Mouse (Mus musculus): ENCODE data around the gene Ceacam2.
"Not testable (repeated sequence)": the region's sequence is repeated elsewhere in the genome, so short reads cannot be mapped to it uniquely, and the experiment has no call there.

Ceacam2 gene

DNA sequence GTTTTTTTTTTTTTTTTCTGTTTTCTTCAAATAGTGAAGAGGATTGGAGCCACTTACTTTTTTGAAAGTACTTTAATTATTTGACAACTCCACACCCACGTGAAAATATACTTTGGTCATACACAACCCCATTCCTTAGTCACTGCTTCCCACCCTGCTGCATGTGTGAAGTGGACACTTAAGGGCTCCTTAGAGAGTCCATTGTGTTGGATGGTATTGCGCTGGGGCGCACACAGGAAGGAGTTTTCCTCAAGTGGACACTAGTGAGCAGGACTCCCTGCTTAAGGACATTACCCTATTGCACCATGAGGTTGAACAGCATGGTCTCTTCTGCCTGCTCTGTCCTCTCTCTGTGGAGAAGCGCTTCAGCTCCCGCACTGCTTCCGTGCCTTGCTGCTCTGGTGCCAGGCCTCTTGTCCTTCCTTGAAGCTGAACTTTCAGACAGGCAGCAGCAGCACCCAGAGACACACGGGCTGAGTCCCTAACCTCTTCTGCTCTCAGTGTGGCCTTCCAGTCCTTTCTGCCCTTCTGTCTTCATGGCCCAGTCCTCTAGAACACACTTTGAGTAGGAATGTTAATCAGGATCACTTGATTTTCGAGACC lies 56.4 kb downstream of the Ceacam2 start:
- DNase-seq (ENCODE audit: low spot score in 2 of 2), result no peak

GRCm38 (mm10) chr7:25480791-25481190 lies 58.9 kb downstream of the Ceacam2 start:
- DNase-seq (ENCODE audit: low spot score in 2 of 2), result not testable (repeated sequence)

DNA sequence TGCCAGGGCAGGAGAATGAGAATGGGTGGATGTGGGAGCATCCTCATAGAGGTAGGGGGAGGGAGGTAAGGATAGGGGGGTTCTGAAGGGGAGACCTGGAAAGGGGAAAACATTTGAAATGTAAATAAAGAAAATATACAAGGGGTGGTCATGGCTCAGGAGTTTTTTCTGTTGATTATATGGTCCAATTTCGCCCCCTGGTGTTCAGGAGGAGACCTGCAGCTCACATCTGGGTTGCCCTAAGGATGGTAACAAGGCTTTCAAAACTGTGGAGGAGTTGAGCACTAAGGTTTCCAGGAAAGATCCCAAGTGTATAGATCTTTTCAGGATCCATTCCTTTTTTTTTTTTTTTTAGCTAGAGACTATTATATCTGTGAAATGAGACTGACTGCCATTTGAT lies 60.2 kb downstream of the Ceacam2 start:
- peak in 1 of 2 experiments; percentile 47 for DNase-seq (ENCODE audit: low spot score in 2 of 2)

DNA sequence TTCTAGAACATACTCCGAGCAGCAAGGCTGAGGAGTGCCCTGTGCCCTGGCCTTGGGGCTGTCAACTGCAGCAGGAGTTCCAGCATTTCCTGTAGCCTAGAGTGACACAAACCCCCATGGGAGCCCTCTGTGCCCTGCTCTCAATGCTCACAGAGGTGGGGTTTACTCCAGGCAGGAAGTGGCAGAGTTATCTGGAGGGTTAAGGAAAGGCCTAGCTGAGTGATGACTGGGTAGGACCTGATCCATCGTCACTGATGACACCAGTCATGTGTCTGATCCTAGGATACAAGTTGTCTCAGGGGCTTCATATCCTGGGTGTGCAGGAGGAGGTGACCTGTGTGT lies 61.9 kb downstream of the Ceacam2 start:
- DNase-seq (ENCODE audit: low spot score in 2 of 2), result not testable (repeated sequence)

- DNase-seq (ENCODE audit: low spot score in 2 of 2), result peak; percentile 43 to 54
Observed at GRCm38 (mm10) chr7:25477091-25477751, 62.4 kb downstream of the Ceacam2 start, which contains the start of gene Ceacam1. Gene Ceacam1, minus strand, starts transcription at chr7:25477603.

- not testable (repeated sequence) for DNase-seq (ENCODE audit: low spot score in 2 of 2)
Observed at GRCm38 (mm10) chr7:25471821-25472220, 67.8 kb downstream of the Ceacam2 start.

All from spleen, postnatal 14 days (tissue).